8 mouse cellular contexts compared by ENCODE assay signal in the genomic region with DNA sequence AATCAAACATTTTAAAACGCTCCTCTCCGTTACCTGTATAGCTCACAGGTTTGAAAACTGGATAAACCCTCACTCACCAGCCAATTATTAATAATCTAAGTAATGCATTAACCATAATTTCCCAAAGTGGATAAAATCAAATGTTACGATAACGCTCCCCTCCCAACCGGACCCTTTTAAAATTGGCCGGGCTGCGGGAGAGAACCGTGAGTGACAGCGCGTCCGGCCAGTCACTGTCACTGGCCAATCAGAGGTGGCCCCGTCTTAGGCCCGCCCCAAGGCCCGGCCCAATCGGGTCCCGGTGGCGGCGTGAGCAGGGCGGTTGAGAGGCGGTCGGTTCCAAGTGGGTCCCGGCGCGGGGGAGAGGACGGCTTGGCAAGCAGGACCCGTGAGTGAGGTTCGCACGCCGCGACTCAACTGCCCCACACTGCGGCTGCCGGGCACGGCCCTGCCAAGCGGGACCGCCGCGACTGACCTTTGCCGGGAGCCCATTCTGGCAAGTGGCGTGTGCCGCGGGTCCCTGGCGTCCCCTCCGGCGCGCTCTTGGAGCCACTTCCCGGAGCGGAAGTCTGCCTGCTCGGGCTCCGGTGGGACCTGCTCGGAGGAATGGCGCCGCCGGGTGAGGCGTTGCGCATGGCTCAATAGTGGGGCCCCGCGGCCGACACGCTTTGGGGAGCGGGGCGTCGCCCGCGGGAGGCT. TPM values are rescaled to one million over a fixed set of nuclear protein-coding genes. Genes with fewer than 3 reads are reported as not detected.
DNase-seq lines count a peak whose midpoint lies in the region; ATAC-seq lines count a peak whose summit lies in the region.

A gene (plus strand): TSS at position 301 of the 699 bp plus-strand sequence.

- no peaks in the 10 kb centered on the region for H3K9me3 ChIP-seq in intestine, embryonic 14.5 days (ENCODE audit: control insufficient read depth, low read length)

- peaks cover 17% of the 10 kb centered on the region for H3K36me3 ChIP-seq in intestine, embryonic 14.5 days (ENCODE audit: control insufficient read depth, insufficient read depth, low read length)

- H3K4me2 ChIP-seq in intestine, embryonic 14.5 days (ENCODE audit: low read length), result peak within 1 kb of the TSS; percentile 90

- peaks cover 21% of the 10 kb centered on the region for H3K4me1 ChIP-seq in intestine, embryonic 14.5 days (replicated peaks; ENCODE audit: control insufficient read depth, insufficient read depth, low read length)

- peak; percentile 96 for DNase-seq in adrenal gland, adult 18-20 months (ENCODE audit: low spot score in 2 of 2)
- DNase-seq in embryo, embryonic 11 days, result peak; percentile 98
- DNase-seq in gastrocnemius, postnatal 25 days, result peak; percentile 97
- DNase-seq in intestine, embryonic 14.5 days (ENCODE audit: low spot score), result peak; percentile 98
- DNase-seq in left cerebral cortex, postnatal 14 days (ENCODE audit: low spot score in 2 of 2), result peak; percentile 96 to 97
- DNase-seq in mesoderm, embryonic 11.5 days (ENCODE audit: low read depth, low spot score), result peak; percentile 95
- DNase-seq in right cerebral cortex, postnatal 36 days (ENCODE audit: low spot score in 2 of 2), result peak; percentile 94
- peak; percentile 97 for DNase-seq in yolk sac, embryonic 10.5 days (ENCODE audit: low spot score)

- ATAC-seq in intestine, embryonic 14.5 days (replicated peaks; ENCODE audit: low FRiP score, low TSS enrichment, low read depth), result peak; percentile 99

- peak within 1 kb of the TSS; percentile 98 for H3K4me3 ChIP-seq in intestine, embryonic 14.5 days (ENCODE audit: low read depth, low read length)

- intact Hi-C loops in left cerebral cortex, postnatal 14 days (cut with DNase I), result loop anchor here (2.0 kb wide), 1 partner anchor 74 kb away; a partner anchor contains a TSS

- H3K9ac ChIP-seq in intestine, embryonic 14.5 days (ENCODE audit: low read length), result peak within 1 kb of the TSS; percentile 85

- no peaks in the 10 kb centered on the region for H3K27me3 ChIP-seq in intestine, embryonic 14.5 days (replicated peaks; ENCODE audit: control insufficient read depth, insufficient read depth, low read length)

- peak within 1 kb of the TSS; percentile 92 for H3K27ac ChIP-seq in intestine, embryonic 14.5 days (ENCODE audit: low read depth)

- 0% methylated on average over 64 of the region's 64 CpGs for WGBS in intestine, embryonic 14.5 days

RNA-seq across cellular contexts. Expression of the gene that starts here (rescaled TPM):
- 100 to 1,000 TPM; 254 to 289 TPM for total RNA-seq in adrenal gland, adult 18-20 months (2021)
- total RNA-seq in gastrocnemius, postnatal 25 days (2021), result 10 to 100 TPM; 70.0 to 79.6 TPM
- polyA plus RNA-seq in intestine, embryonic 14.5 days (2014; fragmentation: Nextera tagmentation; extraction: Ambion mirVana), result 338 and 339 TPM in 2 replicates
- 100 to 1,000 TPM; 132 to 133 TPM for total RNA-seq in left cerebral cortex, postnatal 14 days (2021)

Comparison
In these comparisons a context has a peak if more than half of its experiments do, and no peak if none do; other contexts are left out.
1. Peak in every context shown above with its lines: DNase-seq, ATAC-seq, H3K4me3 ChIP-seq and H3K27ac ChIP-seq.